Comparison of ENCODE assay signal across 17 mouse cellular contexts in genomic region chr7:61514764-61515163, GRCm38 (mm10).
"Had no signal": no experiment of that assay in that cellular context is flagged by ENCODE, and none has a peak within 500 bp of the region (broad histone marks: within the 10 kb centered on the region; RNA-seq: fewer than 3 reads in every experiment).

No protein-coding gene starts in this region.

- H3K9ac ChIP-seq: limb, embryonic 13.5 days; liver, embryonic 15.5 days; neural tube, embryonic 13.5 days had no signal

- ATAC-seq: lung, postnatal 0 days had no signal

- H3K4me2 ChIP-seq: limb, embryonic 13.5 days; liver, embryonic 11.5 days; liver, embryonic 15.5 days; neural tube, embryonic 13.5 days had no signal

- H3K4me1 ChIP-seq: limb, embryonic 13.5 days; liver, embryonic 15.5 days; neural tube, embryonic 13.5 days had no signal

- H3K27me3 ChIP-seq: limb, embryonic 13.5 days; liver, embryonic 15.5 days; neural tube, embryonic 13.5 days had no signal

- H3K4me3 ChIP-seq: layer of hippocampus, adult 2 months; limb, embryonic 13.5 days; liver, embryonic 15.5 days; neural tube, embryonic 13.5 days had no signal

- DNase-seq: kidney, adult 11 months; kidney, adult 9 months; kidney, postnatal 4 days; left cerebral cortex, postnatal 4 days; lung, adult 2 months; lung, postnatal 36 days; midbrain, embryonic 14.5 days; right cerebral cortex, postnatal 25 days; thymus, adult 2 months; thymus, postnatal 25 days had no signal

- H3K36me3 ChIP-seq: limb, embryonic 13.5 days; liver, embryonic 15.5 days; neural tube, embryonic 13.5 days had no signal

- H3K27ac ChIP-seq: kidney, postnatal 0 days; layer of hippocampus, adult 2 months; limb, embryonic 13.5 days; liver, embryonic 15.5 days; neural tube, embryonic 13.5 days had no signal

- H3K9me3 ChIP-seq: liver, embryonic 15.5 days had no signal
